Mouse (Mus musculus): ENCODE measurements around the gene Gm4491. TPM values are rescaled to one million over a fixed set of nuclear protein-coding genes. Genes with fewer than 3 reads are reported as not detected.

Gene Gm4491
- polyA plus RNA-seq (2012; rRNA removed): not detected in 2 replicates

DNA sequence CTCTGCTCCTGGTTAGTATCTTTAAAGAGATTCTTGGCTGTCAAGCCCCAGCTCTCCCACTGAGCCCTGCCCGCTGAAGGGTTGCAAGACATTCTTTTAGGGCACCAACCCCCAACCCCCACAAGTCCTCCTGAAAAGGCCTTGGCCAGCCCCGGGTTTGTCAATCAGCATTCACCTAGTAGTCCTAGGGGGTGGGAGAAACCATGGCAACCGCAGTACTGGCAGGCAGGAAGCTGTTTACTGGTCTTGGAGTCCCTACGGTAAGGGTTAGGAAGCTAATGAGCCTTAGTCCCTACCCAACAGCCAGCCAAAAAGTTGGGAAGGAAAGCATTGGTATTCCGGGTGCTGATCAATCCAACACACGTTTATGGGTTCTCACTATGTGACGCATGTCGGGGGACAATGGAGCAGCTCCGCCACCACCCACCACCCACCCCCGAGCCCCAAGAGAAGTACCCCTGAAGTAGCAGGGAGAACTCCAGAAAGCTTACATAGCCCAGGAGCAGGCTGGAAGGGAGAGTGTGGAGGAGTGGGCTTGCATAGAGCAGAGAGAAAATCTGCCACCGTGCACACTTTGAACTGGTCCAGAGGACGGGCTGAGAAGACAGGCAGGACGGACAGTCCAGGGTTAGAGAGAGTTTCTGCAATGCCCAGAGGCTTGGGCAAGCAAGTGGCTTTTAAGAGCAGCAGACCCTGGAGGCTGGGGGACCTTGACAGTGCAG, at the start of gene Gm4491:
Gm4491 (minus strand) TSS at position 61 of the 722 bp plus-strand sequence.
- no peak within 1 kb of the TSS for H3K27ac ChIP-seq (ENCODE audit: insufficient read depth, low read depth, low read length)
- TF ChIP-seq CTCF (IDR thresholded peaks at IDR 0.05; ENCODE audit: extremely low read depth, insufficient read length, insufficient replicate concordance, low read depth, low read length): no peak
- TF ChIP-seq POLR2A (IDR thresholded peaks at IDR 0.05; ENCODE audit: low read depth, low read length): no peak
- H3K36me3 ChIP-seq (ENCODE audit: control insufficient read depth, insufficient read depth, low read length): no peaks in the 10 kb centered on the region
- H3K27me3 ChIP-seq (ENCODE audit: control insufficient read depth, insufficient read depth, low read length): no peaks in the 10 kb centered on the region
- 53% methylated on average over 13 of the region's 13 CpGs for WGBS
- no peaks in the 10 kb centered on the region for H3K4me1 ChIP-seq (ENCODE audit: control insufficient read depth, insufficient read depth, insufficient read length, low read length)
- no peak within 1 kb of the TSS for H3K4me3 ChIP-seq (ENCODE audit: low read depth, low read length)

DNA sequence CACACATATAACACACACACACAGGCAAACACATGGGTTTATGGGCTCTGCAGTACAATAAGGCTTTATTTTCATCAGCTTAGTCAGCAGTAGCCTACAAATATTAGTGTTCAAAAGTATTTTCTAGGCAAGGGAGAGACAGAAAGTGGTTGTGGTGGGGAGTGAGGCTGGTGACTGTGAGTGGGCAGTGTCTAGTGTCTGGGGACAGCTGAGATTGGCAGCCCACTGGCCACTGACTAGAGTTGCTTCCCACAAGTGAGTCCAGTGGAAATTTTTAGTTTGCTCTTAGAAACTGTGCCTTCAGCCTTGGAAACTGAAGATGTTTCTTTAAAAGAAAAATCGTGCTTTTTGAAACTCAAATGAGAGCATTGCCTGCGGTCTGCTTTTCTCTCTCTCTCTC, 46.1 kb upstream of the Gm4491 start:
- TF ChIP-seq CTCF (IDR thresholded peaks at IDR 0.05; ENCODE audit: extremely low read depth, insufficient read length, insufficient replicate concordance, low read depth, low read length) (no peak), POLR2A (IDR thresholded peaks at IDR 0.05; ENCODE audit: low read depth, low read length) (no peak)

DNA sequence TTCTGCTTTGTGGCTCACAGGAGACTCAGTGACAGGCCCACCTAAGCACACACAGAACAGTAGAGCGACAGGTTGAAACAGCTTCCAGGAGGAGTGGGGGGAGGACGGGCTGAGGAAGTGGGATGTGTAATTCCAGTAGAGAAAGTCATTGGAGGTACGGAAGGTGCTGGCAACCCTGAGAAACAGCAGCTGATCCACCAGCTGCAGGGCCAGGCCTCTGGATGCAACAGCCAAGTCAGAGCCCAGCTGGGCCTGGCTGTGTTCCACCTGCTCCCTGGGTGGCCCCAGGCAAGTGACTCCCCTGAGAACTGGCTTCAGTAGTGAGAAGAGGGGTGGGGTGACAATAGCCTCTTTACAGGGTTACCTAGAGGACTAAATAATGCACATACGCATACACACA, 45.5 kb upstream of the Gm4491 start:
- H3K36me3 ChIP-seq (ENCODE audit: control insufficient read depth, insufficient read depth, low read length): no peaks in the 10 kb centered on the region
- no peaks in the 10 kb centered on the region for H3K27me3 ChIP-seq (ENCODE audit: control insufficient read depth, insufficient read depth, low read length)
- H3K4me1 ChIP-seq (ENCODE audit: control insufficient read depth, insufficient read depth, insufficient read length, low read length): peaks cover 2% of the 10 kb centered on the region; the same call in 1 of the 2 replicates
- no peak overlapping the region for H3K4me3 ChIP-seq (ENCODE audit: low read depth, low read length)
- 40% methylated on average over 4 of the region's 4 CpGs for whole genome bisulfite sequencing
- H3K27ac ChIP-seq (ENCODE audit: insufficient read depth, low read depth, low read length): no peak overlapping the region
- TF ChIP-seq CTCF (IDR thresholded peaks at IDR 0.05; ENCODE audit: extremely low read depth, insufficient read length, insufficient replicate concordance, low read depth, low read length) (no peak), POLR2A (IDR thresholded peaks at IDR 0.05; ENCODE audit: low read depth, low read length) (no peak)

More for the DNA sequence above, 46.1 kb upstream of the Gm4491 start:
- Histone ChIP-seq H3K4me3 (ENCODE audit: low read depth, low read length) (no peak overlapping the region), H3K4me1 (ENCODE audit: control insufficient read depth, insufficient read depth, insufficient read length, low read length) (peaks cover 2% of the 10 kb centered on the region; the same call in 1 of the 2 replicates), H3K36me3 (ENCODE audit: control insufficient read depth, insufficient read depth, low read length) (no peaks in the 10 kb centered on the region), H3K27me3 (ENCODE audit: control insufficient read depth, insufficient read depth, low read length) (no peaks in the 10 kb centered on the region), H3K27ac (ENCODE audit: insufficient read depth, low read depth, low read length) (no peak overlapping the region)
- WGBS: 61% methylated on average over 2 of the region's 2 CpGs

DNA sequence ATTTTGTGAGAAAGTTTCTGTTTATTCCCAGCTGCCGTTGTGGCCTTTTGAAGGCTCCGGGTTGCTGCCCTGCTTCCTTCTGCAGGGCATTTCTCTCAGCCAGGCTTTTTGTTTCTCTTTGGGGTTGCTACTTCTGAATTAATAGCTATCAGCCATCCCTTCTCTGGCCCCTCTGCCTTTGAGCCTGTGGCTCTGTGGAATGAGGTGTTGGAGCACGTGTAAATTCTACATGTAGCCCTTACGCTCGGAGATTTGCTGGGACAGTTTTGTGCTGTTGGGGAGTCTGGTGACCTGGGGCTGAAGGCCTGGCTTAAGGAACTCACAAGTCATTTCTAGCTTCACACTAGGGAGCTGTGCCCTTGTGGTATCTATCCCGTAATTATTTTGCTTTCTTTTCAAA, 39.2 kb upstream of the Gm4491 start:
- no peaks in the 10 kb centered on the region for H3K36me3 ChIP-seq (ENCODE audit: control insufficient read depth, insufficient read depth, low read length)
- H3K27me3 ChIP-seq (ENCODE audit: control insufficient read depth, insufficient read depth, low read length): no peaks in the 10 kb centered on the region
- 67% methylated on average over 6 of the region's 6 CpGs for WGBS
- no peak for TF ChIP-seq POLR2A (IDR thresholded peaks at IDR 0.05; ENCODE audit: low read depth, low read length)
- TF ChIP-seq CTCF (IDR thresholded peaks at IDR 0.05; ENCODE audit: extremely low read depth, insufficient read length, insufficient replicate concordance, low read depth, low read length): no peak
- no peak overlapping the region for H3K27ac ChIP-seq (ENCODE audit: insufficient read depth, low read depth, low read length)
- no peaks in the 10 kb centered on the region for H3K4me1 ChIP-seq (ENCODE audit: control insufficient read depth, insufficient read depth, insufficient read length, low read length)
- no peak overlapping the region for H3K4me3 ChIP-seq (ENCODE audit: low read depth, low read length)

DNA sequence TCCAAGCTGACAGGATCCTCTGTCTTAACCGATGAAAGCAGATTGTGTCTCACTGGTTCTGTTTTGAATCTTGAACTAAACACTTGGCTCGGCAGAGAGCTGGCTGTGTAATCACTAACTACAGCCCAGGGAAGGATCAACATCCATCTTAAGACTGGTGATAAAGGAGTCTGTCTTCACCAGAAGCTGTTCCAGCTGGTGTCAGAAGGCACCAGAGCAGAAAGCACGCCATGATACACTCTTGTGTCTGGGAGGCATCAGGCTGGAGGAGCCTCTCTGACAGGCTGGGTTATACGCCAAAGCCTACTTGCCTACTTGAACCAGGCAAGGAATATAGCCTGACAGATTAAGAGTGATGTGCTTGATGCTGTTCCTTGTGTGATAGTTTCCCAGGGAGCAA, 30.1 kb upstream of the Gm4491 start:
- H3K4me1 ChIP-seq (ENCODE audit: control insufficient read depth, insufficient read depth, insufficient read length, low read length): no peaks in the 10 kb centered on the region
- 49% methylated on average over 4 of the region's 4 CpGs for WGBS
- no peak for TF ChIP-seq POLR2A (IDR thresholded peaks at IDR 0.05; ENCODE audit: low read depth, low read length)
- no peak for TF ChIP-seq CTCF (IDR thresholded peaks at IDR 0.05; ENCODE audit: extremely low read depth, insufficient read length, insufficient replicate concordance, low read depth, low read length)
- no peaks in the 10 kb centered on the region for H3K27me3 ChIP-seq (ENCODE audit: control insufficient read depth, insufficient read depth, low read length)
- no peaks in the 10 kb centered on the region for H3K36me3 ChIP-seq (ENCODE audit: control insufficient read depth, insufficient read depth, low read length)
- H3K4me3 ChIP-seq (ENCODE audit: low read depth, low read length): no peak overlapping the region
- no peak overlapping the region for H3K27ac ChIP-seq (ENCODE audit: insufficient read depth, low read depth, low read length)

DNA sequence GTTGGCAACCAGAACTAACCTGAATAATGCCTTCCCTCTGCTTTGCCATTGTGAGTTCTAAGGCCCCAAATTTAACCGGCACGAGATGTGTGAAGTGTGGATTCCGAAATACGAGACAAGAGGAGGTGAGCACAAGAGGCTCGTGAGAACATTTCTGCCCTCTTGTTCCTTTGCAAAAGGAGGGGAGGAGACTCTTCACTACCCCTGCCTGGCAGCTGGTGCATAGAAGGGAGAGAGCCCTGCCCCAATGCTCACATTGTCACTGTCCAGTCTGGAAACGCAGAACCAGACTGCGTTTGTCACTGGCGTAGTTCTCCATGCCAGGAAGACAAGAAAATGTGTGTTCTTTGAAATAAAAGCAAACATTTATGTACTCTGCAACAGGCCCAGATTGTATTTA, 19.6 kb upstream of the Gm4491 start:
- Histone ChIP-seq H3K4me3 (ENCODE audit: low read depth, low read length) (no peak overlapping the region), H3K4me1 (ENCODE audit: control insufficient read depth, insufficient read depth, insufficient read length, low read length) (no peaks in the 10 kb centered on the region), H3K27ac (ENCODE audit: insufficient read depth, low read depth, low read length) (no peak overlapping the region), H3K36me3 (ENCODE audit: control insufficient read depth, insufficient read depth, low read length) (no peaks in the 10 kb centered on the region), H3K27me3 (ENCODE audit: control insufficient read depth, insufficient read depth, low read length) (peaks cover 22% of the 10 kb centered on the region)
- WGBS: 86% methylated on average over 8 of the region's 8 CpGs
- TF ChIP-seq POLR2A (IDR thresholded peaks at IDR 0.05; ENCODE audit: low read depth, low read length): no peak
- TF ChIP-seq CTCF (IDR thresholded peaks at IDR 0.05; ENCODE audit: extremely low read depth, insufficient read length, insufficient replicate concordance, low read depth, low read length): no peak

DNA sequence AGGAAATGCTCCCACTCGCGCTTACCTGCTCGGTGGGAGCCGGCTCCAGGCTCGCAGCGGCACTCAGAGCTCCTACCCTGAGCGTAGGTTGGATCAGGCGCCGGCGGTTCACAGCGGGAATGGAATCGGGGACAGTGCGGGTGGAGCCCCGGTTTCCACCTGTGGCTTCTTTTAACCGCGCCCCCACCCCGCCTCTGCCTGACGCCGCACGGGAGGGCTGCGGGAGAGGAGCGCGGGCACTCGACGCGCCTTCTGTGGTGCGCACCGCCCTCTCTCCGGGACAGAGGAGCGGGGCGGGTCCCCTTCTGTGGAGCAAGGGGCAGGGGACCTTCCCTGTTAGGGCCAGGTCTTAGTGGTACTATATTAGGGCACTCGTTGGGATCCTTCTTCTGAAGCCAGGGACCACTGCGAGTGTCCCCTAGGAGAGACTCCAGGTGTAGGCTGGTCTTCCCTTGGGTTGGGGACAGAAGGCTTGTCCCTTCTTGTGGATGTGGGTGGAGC, 17.5 kb upstream of the Gm4491 start, which contains the start of gene Gjb6:
Gjb6 (minus strand) TSS at position 451 of the 501 bp plus-strand sequence.
- Histone ChIP-seq H3K27me3 (ENCODE audit: control insufficient read depth, insufficient read depth, low read length) (peaks cover 22% of the 10 kb centered on the region), H3K4me1 (ENCODE audit: control insufficient read depth, insufficient read depth, insufficient read length, low read length) (no peaks in the 10 kb centered on the region), H3K4me3 (ENCODE audit: low read depth, low read length) (peak within 1 kb of the TSS; percentile 15; the same call in 1 of the 2 replicates), H3K36me3 (ENCODE audit: control insufficient read depth, insufficient read depth, low read length) (no peaks in the 10 kb centered on the region), H3K27ac (ENCODE audit: insufficient read depth, low read depth, low read length) (no peak within 1 kb of the TSS)
- TF ChIP-seq POLR2A (IDR thresholded peaks at IDR 0.05; ENCODE audit: low read depth, low read length): no peak
- TF ChIP-seq CTCF (IDR thresholded peaks at IDR 0.05; ENCODE audit: extremely low read depth, insufficient read length, insufficient replicate concordance, low read depth, low read length): no peak
- WGBS: 5% methylated on average over 33 of the region's 33 CpGs
